Mouse (Mus musculus) forebrain, embryonic 12.5 days (tissue): Measurements from ENCODE around the gene Btbd35f2. TPM values are rescaled to one million over a fixed set of nuclear protein-coding genes. Genes with fewer than 3 reads are reported as not detected.
"Not testable (repeated sequence)": the region's sequence is repeated elsewhere in the genome, so short reads cannot be mapped to it uniquely, and the experiment has no call there.

ENCODE experiments used
- ATAC-seq: fragments of 200-750 bp; cut with Nextera tagmentation; 2 replicates; pipeline ENCODE4 v1.8.0; 2017; ENCODE audit warnings: moderate TSS enrichment; ENCODE audit not compliant: low FRiP score
- H3K27ac ChIP-seq: fragments of 300-500 bp; sonication (generic); 2 replicates; pipeline ENCODE4 v1.5.1; 2016; ENCODE audit warnings: mild to moderate bottlenecking
- H3K27me3 ChIP-seq: fragments of 300-500 bp; sonication (generic); 2 replicates; pipeline ENCODE4 v1.6.1; 2016; ENCODE audit warnings: mild to moderate bottlenecking
- H3K36me3 ChIP-seq: fragments of 300-500 bp; sonication (generic); replicated peaks from 2 replicates; pipeline ENCODE4 v1.6.1; 2016; ENCODE audit warnings: mild to moderate bottlenecking
- H3K4me1 ChIP-seq: fragments of 300-500 bp; sonication (generic); 2 replicates; pipeline ENCODE4 v1.6.1; 2016
- H3K4me2 ChIP-seq: fragments of 300-500 bp; sonication (generic); 2 replicates; pipeline ENCODE4 v1.6.1; 2016; ENCODE audit warnings: mild to moderate bottlenecking, moderate library complexity
- H3K4me3 ChIP-seq: fragments of 300-500 bp; sonication (generic); replicated peaks from 2 replicates; pipeline ENCODE4 v1.5.1; 2016; ENCODE audit warnings: mild to moderate bottlenecking
- H3K9ac ChIP-seq: fragments of 300-500 bp; sonication (generic); 2 replicates; pipeline ENCODE4 v1.6.1; 2016; ENCODE audit warnings: mild to moderate bottlenecking
- H3K9me3 ChIP-seq: fragments of 300-500 bp; sonication (generic); 2 replicates; pipeline ENCODE4 v1.6.1; 2016
- WGBS: fragments of 180-500 bp; shearing (Covaris S2); methylation state at CpG from one replicate; pipeline ENCODE4 v1.1.7; 2016; 5-methylcytosine and 5-hydroxymethylcytosine counted together
- polyA plus RNA-seq: library from polyadenylated mRNA; unstranded; fragments of >200 nt; fragmentation: Nextera tagmentation; extraction: Ambion mirVana; gene quantifications from 2 replicates; pipeline ENCODE4 v1.2.1, GENCODE M21; 2016

Btbd35f2 gene
- not detected in 2 replicates for polyA plus RNA-seq

GRCm38 (mm10) chrX:32278094-32278493, at the start of gene Btbd35f2:
Gene Btbd35f2, plus strand, starts transcription at chrX:32278394.
- not testable (repeated sequence) for H3K9me3 ChIP-seq, ATAC-seq, H3K9ac ChIP-seq, H3K4me3 ChIP-seq, H3K4me1 ChIP-seq, H3K36me3 ChIP-seq, H3K27me3 ChIP-seq, H3K27ac ChIP-seq, H3K4me2 ChIP-seq
- WGBS, result 100% methylated on average over 1 of the region's 3 CpGs

Other genes with a start within 250 kb of the Btbd35f2 start
- not detected in 2 replicates for gene Btbd35f22, start 230.6 kb upstream of the Btbd35f2 start, polyA plus RNA-seq